Mouse (Mus musculus): ENCODE data around the gene Adgrf2.

- TF ChIP-seq CTCF (IDR thresholded peaks at IDR 0.05; ENCODE audit: borderline replicate concordance, control insufficient read depth, extremely low read depth, insufficient read depth, low read length, poor library complexity), result no peak
- TF ChIP-seq POLR2A (IDR thresholded peaks at IDR 0.05; ENCODE audit: control insufficient read depth, extremely low read depth, insufficient read depth, low read length, poor library complexity), result no peak
Measured at GRCm38 (mm10) chr17:42690531-42690930, 51.4 kb downstream of the Adgrf2 start.
